Mouse (Mus musculus) cortical plate, adult 2 months (tissue): Measurements from ENCODE around the gene Arxes2. TPM values are rescaled to one million over a fixed set of nuclear protein-coding genes. Genes with fewer than 3 reads are reported as not detected.

Experiments
- H3K27ac ChIP-seq: fragments of 200-500 bp; 2 replicates; pipeline ENCODE4 v1.5.1; 2012; ENCODE audit warnings: low read length, control low read depth, inconsistent platforms; ENCODE audit not compliant: insufficient read depth
- H3K4me1 ChIP-seq: fragments of 200-500 bp; 2 replicates; pipeline ENCODE4 v1.6.1; 2011; ENCODE audit warnings: low read length; ENCODE audit not compliant: control insufficient read depth, insufficient read depth
- H3K4me3 ChIP-seq: fragments of 200-500 bp; 2 replicates; pipeline ENCODE4 v1.5.1; 2011; ENCODE audit warnings: mild to moderate bottlenecking, low read length, control low read depth; ENCODE audit not compliant: insufficient read depth
- CTCF ChIP-seq: fragments of 200-500 bp; IDR thresholded peaks from 2 replicates; pipeline ENCODE4 v1.5.1; 2011; ENCODE audit warnings: mild to moderate bottlenecking, control low read depth, low read length; ENCODE audit not compliant: insufficient read depth; ENCODE audit errors: extremely low read depth
- POLR2A ChIP-seq: fragments of 200-500 bp; IDR thresholded peaks from 2 replicates; pipeline ENCODE4 v1.6.1; 2011; ENCODE audit warnings: mild to moderate bottlenecking, low read length, control low read depth; ENCODE audit not compliant: insufficient read depth; ENCODE audit errors: extremely low read depth
- polyA plus RNA-seq: library from polyadenylated mRNA; depleted of rRNA; stranded (reverse); fragments of >200 nt; gene quantifications from 2 replicates; pipeline ENCODE4 v1.2.3, GENCODE M21; 2012; rRNA removed

The Arxes2 gene
- polyA plus RNA-seq, 1 experiment, result 79.4 TPM

GRCm38 (mm10) chrX:136043726-136044125 lies 50.1 kb downstream of the Arxes2 start:
- TF ChIP-seq CTCF, result no peak
- TF ChIP-seq POLR2A, result no peak
- Histone ChIP-seq H3K27ac (no peak overlapping the region), H3K4me1 (no peaks in the 10 kb centered on the region), H3K4me3 (no peak overlapping the region)

Other genes starting within 250 kb of the Arxes2 start
- gene Bhlhb9, start 196.2 kb upstream of the Arxes2 start, polyA plus RNA-seq, result 41.7 and 42.0 TPM in 2 replicates
- 91.8 and 112 TPM in 2 replicates for gene Gprasp2, start 154.8 kb upstream of the Arxes2 start, polyA plus RNA-seq
- gene Arxes1, start 39.5 kb downstream of the Arxes2 start, polyA plus RNA-seq, result 16.7 and 17.4 TPM in 2 replicates
- gene Bex2, start 74.4 kb downstream of the Arxes2 start, polyA plus RNA-seq, result 326 and 347 TPM in 2 replicates
- gene Nxf3, start 91.4 kb downstream of the Arxes2 start, polyA plus RNA-seq, result 0.09 and 0.23 TPM in 2 replicates
- gene Bex4, start 145.2 kb downstream of the Arxes2 start, polyA plus RNA-seq, result 22.9 and 23.4 TPM in 2 replicates
- 63.0 and 64.1 TPM in 2 replicates for gene Tceal8, start 178.5 kb downstream of the Arxes2 start, polyA plus RNA-seq
- 162 and 186 TPM in 2 replicates for gene Tceal5, start 210.1 kb downstream of the Arxes2 start, polyA plus RNA-seq
- 1.4 and 1.7 TPM in 2 replicates for gene Tceal7, start 221.0 kb downstream of the Arxes2 start, polyA plus RNA-seq
- 88.0 and 94.0 TPM in 2 replicates for gene Bex1, start 221.7 kb downstream of the Arxes2 start, polyA plus RNA-seq